Mouse (Mus musculus) hindbrain, postnatal 0 days (tissue): Measurements from ENCODE around the gene Acaa1a. TPM values are rescaled to one million over a fixed set of nuclear protein-coding genes. Genes with fewer than 3 reads are reported as not detected.

ENCODE experiments used
- ATAC-seq: fragments of 200-750 bp; cut with Nextera tagmentation; 2 replicates; pipeline ENCODE4 v1.8.0; 2017; ENCODE audit warnings: mild to moderate bottlenecking, moderate TSS enrichment, moderate library complexity
- DNase-seq: peaks from one replicate; pipeline ENCODE4 v3.0.0-alpha.2; 2015; ENCODE audit warnings: low spot score
- H3K27ac ChIP-seq: fragments of 300-500 bp; sonication (generic); 2 replicates; pipeline ENCODE4 v1.5.1; 2014; ENCODE audit warnings: mild to moderate bottlenecking
- H3K27me3 ChIP-seq: fragments of 300-500 bp; sonication (generic); 2 replicates; pipeline ENCODE4 v1.6.1; 2014; ENCODE audit warnings: low read length, mixed read lengths; ENCODE audit not compliant: insufficient read depth
- H3K36me3 ChIP-seq: fragments of 300-500 bp; sonication (generic); 2 replicates; pipeline ENCODE4 v1.6.1; 2014; ENCODE audit warnings: low read length, mixed read lengths; ENCODE audit not compliant: insufficient read depth
- H3K4me1 ChIP-seq: fragments of 300-500 bp; sonication (generic); 2 replicates; pipeline ENCODE4 v1.6.1; 2014; ENCODE audit warnings: antibody characterized with exemption, low read length, mixed read lengths; ENCODE audit not compliant: insufficient read depth
- H3K4me2 ChIP-seq: fragments of 300-500 bp; sonication (generic); 2 replicates; pipeline ENCODE4 v1.6.1; 2014; ENCODE audit warnings: low read depth, mild to moderate bottlenecking, low read length, moderate library complexity, mixed read lengths
- H3K4me3 ChIP-seq: fragments of 300-500 bp; sonication (generic); 2 replicates; pipeline ENCODE4 v1.5.1; 2014; ENCODE audit warnings: low read length
- H3K9ac ChIP-seq: fragments of 300-500 bp; sonication (generic); replicated peaks from 2 replicates; pipeline ENCODE4 v1.6.1; 2014; ENCODE audit warnings: mild to moderate bottlenecking, low read length, moderate library complexity, mixed read lengths
- H3K9me3 ChIP-seq: fragments of 300-500 bp; sonication (generic); 2 replicates; pipeline ENCODE4 v1.6.1; 2016; ENCODE audit warnings: low read length, mixed read lengths
- CTCF ChIP-seq: IDR thresholded peaks from 2 replicates; pipeline ENCODE4 v1.5.1; 2016; ENCODE audit warnings: antibody characterized with exemption, control low read depth, low read depth
- WGBS: fragments of 180-500 bp; shearing (Covaris S2); extraction: QIAGEN DNeasy Blood & Tissue Kit; methylation state at CpG from one replicate; pipeline ENCODE4 v1.1.7; 2014; 5-methylcytosine and 5-hydroxymethylcytosine counted together
- polyA plus RNA-seq: library from polyadenylated mRNA; unstranded; fragments of >200 nt; fragmentation: Nextera tagmentation; extraction: Ambion mirVana; gene quantifications from 2 replicates; pipeline ENCODE4 v1.2.1, GENCODE M21; 2015
- total RNA-seq: library from RNA; depleted of rRNA; stranded (reverse); fragments of >200 nt; gene quantifications from 2 replicates; pipeline ENCODE4 v1.2.3, GENCODE M21; 2014; rRNA removed

Acaa1a gene
- total and polyA plus RNA-seq, 2 experiments from 2014 or later = 91.1 to 180 TPM

- no peak for ATAC-seq
- Histone ChIP-seq H3K36me3 (no peaks in the 10 kb centered on the region), H3K27me3 (no peaks in the 10 kb centered on the region), H3K4me3 (no peak overlapping the region), H3K27ac (no peak overlapping the region), H3K4me2 (no peak overlapping the region), H3K9me3 (no peaks in the 10 kb centered on the region), H3K9ac (no peak overlapping the region), H3K4me1 (no peaks in the 10 kb centered on the region)
- no peak for TF ChIP-seq CTCF
- DNase-seq = no peak
- 68% methylated on average over 6 of the region's 6 CpGs for WGBS
These were observed 36.1 kb downstream of the Acaa1a start for GRCm38 (mm10) chr9:119375556-119375955.

GRCm38 (mm10) chr9:119378231-119378630 is 38.8 kb downstream of the Acaa1a start:
- no peak for TF ChIP-seq CTCF
- H3K36me3 ChIP-seq = no peaks in the 10 kb centered on the region
- H3K4me1 ChIP-seq = no peaks in the 10 kb centered on the region
- 94% methylated on average over 4 of the region's 4 CpGs for WGBS
- H3K9ac ChIP-seq = no peak overlapping the region
- ATAC-seq (no peak), DNase-seq (no peak)
- no peak overlapping the region for H3K27ac ChIP-seq
- no peaks in the 10 kb centered on the region for H3K27me3 ChIP-seq
- H3K4me2 ChIP-seq = no peak overlapping the region
- H3K4me3 ChIP-seq = no peak overlapping the region
- H3K9me3 ChIP-seq = no peaks in the 10 kb centered on the region

- no peak overlapping the region; the same call in 1 of the 2 replicates for H3K27ac ChIP-seq
- H3K4me3 ChIP-seq = no peak overlapping the region
- TF ChIP-seq CTCF = no peak
- no peak overlapping the region for H3K4me2 ChIP-seq
- no peaks in the 10 kb centered on the region for H3K36me3 ChIP-seq
- H3K27me3 ChIP-seq = no peaks in the 10 kb centered on the region
- H3K9me3 ChIP-seq = no peaks in the 10 kb centered on the region
- H3K9ac ChIP-seq = no peak overlapping the region
- DNase-seq = peak; percentile 32
- no peaks in the 10 kb centered on the region for H3K4me1 ChIP-seq
- 0 out of 2 replicates have a peak, but pooled peaks have one; percentile 32 for ATAC-seq
- WGBS = 59% methylated on average over 6 of the region's 6 CpGs
These were observed 43.1 kb downstream of the Acaa1a start for GRCm38 (mm10) chr9:119382603-119383002.

- Histone ChIP-seq H3K27ac (no peak overlapping the region), H3K4me1 (no peaks in the 10 kb centered on the region), H3K4me2 (no peak overlapping the region), H3K36me3 (no peaks in the 10 kb centered on the region), H3K9ac (no peak overlapping the region), H3K9me3 (no peaks in the 10 kb centered on the region), H3K4me3 (no peak overlapping the region), H3K27me3 (no peaks in the 10 kb centered on the region)
- TF ChIP-seq CTCF = no peak
- WGBS = 66% methylated on average over 5 of the region's 5 CpGs
- ATAC-seq (no peak), DNase-seq (no peak)
These were observed 49.5 kb downstream of the Acaa1a start for GRCm38 (mm10) chr9:119388956-119389355.

GRCm38 (mm10) chr9:119390214-119390613 is 50.7 kb downstream of the Acaa1a start:
- H3K36me3 ChIP-seq = no peaks in the 10 kb centered on the region
- TF ChIP-seq CTCF = no peak
- H3K4me2 ChIP-seq = no peak overlapping the region
- no peaks in the 10 kb centered on the region for H3K4me1 ChIP-seq
- no peak overlapping the region for H3K9ac ChIP-seq
- no peaks in the 10 kb centered on the region for H3K9me3 ChIP-seq
- H3K27me3 ChIP-seq = no peaks in the 10 kb centered on the region
- WGBS = 97% methylated on average over 2 of the region's 2 CpGs
- ATAC-seq = no peak
- H3K27ac ChIP-seq = no peak overlapping the region
- no peak for DNase-seq
- no peak overlapping the region for H3K4me3 ChIP-seq

GRCm38 (mm10) chr9:119394808-119395207 is 55.3 kb downstream of the Acaa1a start:
- no peaks in the 10 kb centered on the region for H3K9me3 ChIP-seq
- TF ChIP-seq CTCF = no peak
- 76% methylated on average over 1 of the region's 1 CpGs for WGBS

More at GRCm38 (mm10) chr9:119394808-119395207, 55.3 kb downstream of the Acaa1a start:
- DNase-seq = no peak
- ATAC-seq = no peak
- Histone ChIP-seq H3K4me3 (no peak overlapping the region), H3K9ac (no peak overlapping the region), H3K27ac (no peak overlapping the region), H3K36me3 (no peaks in the 10 kb centered on the region), H3K4me2 (no peak overlapping the region), H3K4me1 (no peaks in the 10 kb centered on the region), H3K27me3 (no peaks in the 10 kb centered on the region)

Other genes with a start within 250 kb of the Acaa1a start
- gene Plcd1, start 246.2 kb upstream of the Acaa1a start, total RNA-seq = 15.1 and 17.0 TPM in 2 replicates
- 14.2 and 18.1 TPM in 2 replicates for gene Plcd1, start 246.2 kb upstream of the Acaa1a start, polyA plus RNA-seq
- gene Dlec1, start 237.2 kb upstream of the Acaa1a start, total RNA-seq = 0.93 and 1.1 TPM in 2 replicates
- gene Dlec1, start 237.2 kb upstream of the Acaa1a start, polyA plus RNA-seq = 0.95 and 1.4 TPM in 2 replicates
- gene Acaa1b, start 182.6 kb upstream of the Acaa1a start, total RNA-seq = 3.8 and 4.0 TPM in 2 replicates
- gene Acaa1b, start 182.6 kb upstream of the Acaa1a start, polyA plus RNA-seq = 3.9 and 4.0 TPM in 2 replicates
- not detected in 2 replicates for gene Gm47289, start 180.5 kb upstream of the Acaa1a start, total RNA-seq
- not detected in 2 replicates for gene Gm47289, start 180.5 kb upstream of the Acaa1a start, polyA plus RNA-seq
- gene Slc22a13, start 130.6 kb upstream of the Acaa1a start, total RNA-seq = not detected in 2 replicates
- not detected in 2 replicates for gene Slc22a13, start 130.6 kb upstream of the Acaa1a start, polyA plus RNA-seq
- 39.6 and 41.0 TPM in 2 replicates for gene Oxsr1, start 17.2 kb upstream of the Acaa1a start, total RNA-seq
- gene Oxsr1, start 17.2 kb upstream of the Acaa1a start, polyA plus RNA-seq = 9.6 and 10.9 TPM in 2 replicates
- 3.8 and 3.9 TPM in 2 replicates for gene Myd88, start 1.7 kb downstream of the Acaa1a start, total RNA-seq
- gene Myd88, start 1.7 kb downstream of the Acaa1a start, polyA plus RNA-seq = 5.2 and 6.1 TPM in 2 replicates
- gene Xylb, start 17.7 kb downstream of the Acaa1a start, total RNA-seq = 2.8 and 4.5 TPM in 2 replicates
- gene Xylb, start 17.7 kb downstream of the Acaa1a start, polyA plus RNA-seq = 3.2 and 3.3 TPM in 2 replicates
- gene Slc22a14, start 25.9 kb downstream of the Acaa1a start, total RNA-seq = not detected in 2 replicates
- gene Slc22a14, start 25.9 kb downstream of the Acaa1a start, polyA plus RNA-seq = 0.14 TPM in 1 of 2 replicates, not detected in the other
- 24.3 and 38.0 TPM in 2 replicates for gene Acvr2b, start 62.4 kb downstream of the Acaa1a start, total RNA-seq
- gene Acvr2b, start 62.4 kb downstream of the Acaa1a start, polyA plus RNA-seq = 21.8 and 28.2 TPM in 2 replicates
- 16.6 and 19.4 TPM in 2 replicates for gene Exog, start 105.3 kb downstream of the Acaa1a start, total RNA-seq
- gene Exog, start 105.3 kb downstream of the Acaa1a start, polyA plus RNA-seq = 30.1 and 30.6 TPM in 2 replicates
- gene Scn5a, start 239.3 kb downstream of the Acaa1a start, total RNA-seq = 0.68 and 1.5 TPM in 2 replicates
- gene Scn5a, start 239.3 kb downstream of the Acaa1a start, polyA plus RNA-seq = 0.24 TPM in 2 replicates